Mouse (Mus musculus) kidney, embryonic 14.5 days (tissue): Measurements from ENCODE around the gene Epas1. TPM values are rescaled to one million over a fixed set of nuclear protein-coding genes. Genes with fewer than 3 reads are reported as not detected.
A peak's percentile ranks its signal among the peaks of the same experiment; 100 is the strongest.

ENCODE experiments used
- ATAC-seq: fragments of 200-750 bp; cut with Nextera tagmentation; 2 replicates; pipeline ENCODE4 v1.8.0; 2017; ENCODE audit warnings: moderate number of reproducible peaks, mild to moderate bottlenecking, moderate TSS enrichment, moderate library complexity; ENCODE audit not compliant: low FRiP score, low TSS enrichment
- H3K27ac ChIP-seq: fragments of 300-500 bp; sonication (generic); 2 replicates; pipeline ENCODE4 v1.5.1; 2014; ENCODE audit warnings: low read depth, mild to moderate bottlenecking, low read length, moderate library complexity, mixed read lengths
- H3K27me3 ChIP-seq: fragments of 300-500 bp; sonication (generic); 2 replicates; pipeline ENCODE4 v1.6.1; 2014; ENCODE audit warnings: mild to moderate bottlenecking, low read length; ENCODE audit not compliant: control insufficient read depth, insufficient read depth
- H3K36me3 ChIP-seq: fragments of 300-500 bp; sonication (generic); 2 replicates; pipeline ENCODE4 v1.6.1; 2014; ENCODE audit warnings: low read length, mixed read lengths; ENCODE audit not compliant: control insufficient read depth, insufficient read depth
- H3K4me1 ChIP-seq: fragments of 300-500 bp; sonication (generic); 2 replicates; pipeline ENCODE4 v1.6.1; 2014; ENCODE audit warnings: low read length, mixed read lengths; ENCODE audit not compliant: control insufficient read depth, insufficient read depth
- H3K4me2 ChIP-seq: fragments of 300-500 bp; sonication (generic); replicated peaks from 2 replicates; pipeline ENCODE4 v1.6.1; 2014; ENCODE audit warnings: low read depth, mild to moderate bottlenecking, low read length
- H3K4me3 ChIP-seq: fragments of 300-500 bp; sonication (generic); 2 replicates; pipeline ENCODE4 v1.5.1; 2014; ENCODE audit warnings: mild to moderate bottlenecking, low read length
- H3K9ac ChIP-seq: fragments of 300-500 bp; sonication (generic); 2 replicates; pipeline ENCODE4 v1.6.1; 2014; ENCODE audit warnings: low read depth, mild to moderate bottlenecking, low read length, moderate library complexity
- H3K9me3 ChIP-seq: fragments of 300-500 bp; sonication (generic); 2 replicates; pipeline ENCODE4 v1.6.1; 2016; ENCODE audit warnings: low read length; ENCODE audit not compliant: control insufficient read depth
- WGBS: fragments of 180-500 bp; shearing (Covaris S2); extraction: QIAGEN DNeasy Blood & Tissue Kit; methylation state at CpG from one replicate; pipeline ENCODE4 v1.1.7; 2014; 5-methylcytosine and 5-hydroxymethylcytosine counted together
- polyA plus RNA-seq: library from polyadenylated mRNA; unstranded; fragments of >200 nt; fragmentation: Nextera tagmentation; extraction: Ambion mirVana; gene quantifications from 2 replicates; pipeline ENCODE4 v1.2.1, GENCODE M21; 2014

The Epas1 gene
- polyA plus RNA-seq, 1 experiment from 2014 or later = 12.8 TPM

DNA sequence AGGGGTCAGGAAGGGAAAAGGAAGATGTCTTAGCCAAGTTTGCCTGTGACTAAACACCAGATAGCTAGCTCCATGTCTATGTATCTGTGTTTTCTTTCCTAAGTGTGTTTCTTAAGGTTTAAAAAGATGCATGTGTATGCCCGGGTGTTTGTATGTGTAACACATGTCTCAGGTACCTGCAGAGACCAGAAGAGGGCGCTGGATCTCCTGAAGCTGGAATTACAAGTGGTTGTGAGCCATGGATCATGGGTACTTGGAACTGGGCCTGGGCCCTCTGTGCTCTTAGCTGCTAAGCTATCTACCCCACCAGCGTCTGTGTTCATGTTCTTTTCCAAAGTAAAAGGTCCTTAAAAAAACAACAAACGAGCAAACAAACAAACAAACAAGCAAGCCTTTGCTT lies 12.9 kb downstream of the Epas1 start:
- H3K4me3 ChIP-seq = no peak overlapping the region
- H3K27ac ChIP-seq = no peak overlapping the region
- H3K4me1 ChIP-seq = peaks cover 10% of the 10 kb centered on the region; the same call in 1 of the 2 replicates
- WGBS = 94% methylated on average over 4 of the region's 4 CpGs
- no peaks in the 10 kb centered on the region for H3K27me3 ChIP-seq
- ATAC-seq = no peak
- no peaks in the 10 kb centered on the region for H3K36me3 ChIP-seq
- H3K4me2 ChIP-seq = no peak overlapping the region
- no peaks in the 10 kb centered on the region for H3K9me3 ChIP-seq
- H3K9ac ChIP-seq = no peak overlapping the region

DNA sequence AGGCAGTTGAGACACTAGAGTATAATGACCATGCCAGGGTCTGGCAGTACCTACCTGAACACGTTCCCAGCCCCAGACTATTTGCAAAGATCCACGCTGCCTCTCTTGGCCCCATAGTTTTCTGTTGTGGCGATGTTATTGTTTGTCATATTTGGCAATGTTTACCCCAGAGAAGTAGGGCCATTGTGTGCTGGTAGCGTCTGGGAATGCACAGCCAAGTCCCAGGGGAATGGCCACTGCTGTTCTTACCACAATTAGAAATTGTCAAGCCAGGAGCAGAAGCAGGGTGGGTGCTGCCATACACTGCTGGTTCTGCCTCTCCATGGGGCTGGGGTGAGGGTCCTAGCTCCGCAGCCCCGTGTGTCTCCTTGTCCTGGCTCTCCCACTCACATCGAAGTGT lies 15.1 kb downstream of the Epas1 start:
- no peak for ATAC-seq
- WGBS = 87% methylated on average over 7 of the region's 7 CpGs

DNA sequence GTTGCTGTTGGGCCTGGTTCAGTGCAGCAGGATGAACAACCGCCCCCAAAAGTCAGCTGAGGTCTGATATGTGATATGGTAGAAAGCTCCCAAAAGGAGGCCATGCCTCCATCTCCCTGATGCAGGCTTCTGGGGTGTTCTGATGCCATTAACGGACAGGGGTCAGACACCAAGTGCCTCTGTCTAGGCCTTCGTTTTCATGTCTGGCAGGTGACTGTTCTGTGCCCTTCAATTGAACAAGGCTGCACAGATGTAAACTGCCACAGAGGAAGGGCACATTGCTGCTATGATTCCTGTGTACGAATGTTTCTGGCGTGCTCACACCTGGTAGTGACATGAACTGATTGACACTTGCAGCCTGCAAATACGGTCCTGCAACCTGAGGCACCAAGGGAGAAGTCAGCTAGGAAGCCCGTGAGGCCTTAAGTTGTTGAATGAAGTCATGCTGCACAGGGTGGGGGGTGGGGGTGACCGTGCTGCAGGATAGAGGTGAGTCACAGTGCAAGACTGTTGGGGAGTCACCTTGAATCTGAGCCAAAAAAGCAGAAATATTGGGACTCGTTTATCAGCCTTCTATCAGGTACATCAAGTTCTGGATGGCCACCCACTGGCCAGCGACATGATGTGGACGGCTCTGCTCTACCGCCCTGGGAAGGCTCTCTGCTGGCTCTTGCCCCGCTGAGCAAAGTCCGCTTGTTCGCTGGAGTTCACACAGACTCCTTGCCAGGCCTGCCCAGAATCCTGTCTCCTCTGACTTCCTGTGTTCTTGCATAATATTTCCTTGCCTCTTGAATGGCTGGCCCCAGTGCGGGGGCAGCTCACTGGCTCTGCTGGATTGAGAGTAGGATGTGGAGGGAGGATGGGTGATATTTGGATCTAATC lies 16.1 kb downstream of the Epas1 start:
- H3K36me3 ChIP-seq = no peaks in the 10 kb centered on the region
- no peaks in the 10 kb centered on the region for H3K9me3 ChIP-seq
- H3K27me3 ChIP-seq = no peaks in the 10 kb centered on the region
- peak overlapping the region; percentile 38; the same call in 1 of the 2 replicates for H3K27ac ChIP-seq
- no peak overlapping the region for H3K4me3 ChIP-seq
- H3K4me2 ChIP-seq = no peak overlapping the region
- peaks cover 10% of the 10 kb centered on the region; the same call in 1 of the 2 replicates for H3K4me1 ChIP-seq
- H3K9ac ChIP-seq = no peak overlapping the region
- ATAC-seq = peak; percentile 86
- 47% methylated on average over 16 of the region's 16 CpGs for WGBS

More for the DNA sequence above, 15.1 kb downstream of the Epas1 start:
- Histone ChIP-seq H3K9me3 (no peaks in the 10 kb centered on the region), H3K9ac (no peak overlapping the region), H3K27ac (0 out of 2 replicates have a peak overlapping the region, but pooled peaks have one; percentile 14), H3K27me3 (no peaks in the 10 kb centered on the region), H3K4me3 (no peak overlapping the region), H3K36me3 (no peaks in the 10 kb centered on the region), H3K4me1 (peaks cover 10% of the 10 kb centered on the region; the same call in 1 of the 2 replicates), H3K4me2 (no peak overlapping the region)

DNA sequence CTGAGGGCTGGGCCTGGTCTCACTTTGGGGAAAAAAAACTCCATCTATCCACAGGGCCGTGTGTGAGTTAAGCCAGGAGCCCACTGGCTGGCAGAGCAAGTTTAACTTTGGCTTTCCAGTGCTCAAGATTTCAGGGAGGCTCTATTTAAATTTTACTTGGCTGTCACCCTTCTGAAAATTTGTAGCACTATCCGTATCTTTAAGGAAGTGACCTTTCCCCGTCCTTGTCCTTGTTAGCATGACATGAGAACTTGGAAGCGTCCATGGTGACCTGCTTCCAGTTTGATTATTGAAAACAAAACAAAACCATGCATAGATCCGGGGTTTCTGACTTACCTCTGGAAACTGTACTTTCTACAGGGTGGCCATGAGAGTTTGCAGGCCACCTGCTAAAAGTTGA lies 17.3 kb downstream of the Epas1 start:
- H3K4me2 ChIP-seq = no peak overlapping the region
- no peak overlapping the region for H3K9ac ChIP-seq
- H3K27me3 ChIP-seq = no peaks in the 10 kb centered on the region
- no peak for ATAC-seq
- no peak overlapping the region for H3K27ac ChIP-seq
- no peak overlapping the region for H3K4me3 ChIP-seq
- H3K9me3 ChIP-seq = no peaks in the 10 kb centered on the region
- no peaks in the 10 kb centered on the region for H3K36me3 ChIP-seq
- WGBS = 51% methylated on average over 5 of the region's 5 CpGs
- peaks cover 10% of the 10 kb centered on the region; the same call in 1 of the 2 replicates for H3K4me1 ChIP-seq

DNA sequence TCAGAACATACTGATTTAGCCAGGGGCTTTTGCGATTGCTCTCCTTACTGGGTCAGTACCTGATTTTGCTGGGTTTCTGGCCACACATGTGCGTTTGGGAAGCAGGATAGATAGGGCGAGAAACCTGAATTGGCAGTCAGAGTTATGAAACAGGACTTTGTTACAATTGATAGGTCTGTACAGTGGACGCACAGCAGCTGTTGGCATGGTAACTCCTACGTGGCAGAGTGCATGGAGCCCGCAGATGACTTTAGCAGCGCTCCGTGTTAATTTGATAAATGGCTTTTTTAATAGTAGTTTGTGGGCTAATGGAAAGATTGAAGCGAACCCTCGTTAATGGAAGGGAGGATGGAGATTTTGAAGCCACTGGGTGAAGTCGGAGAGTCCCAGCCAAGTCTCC lies 18.5 kb downstream of the Epas1 start:
- no peak for ATAC-seq
- Histone ChIP-seq H3K36me3 (no peaks in the 10 kb centered on the region), H3K4me3 (no peak overlapping the region), H3K27me3 (no peaks in the 10 kb centered on the region), H3K9me3 (no peaks in the 10 kb centered on the region), H3K4me2 (no peak overlapping the region), H3K9ac (no peak overlapping the region), H3K27ac (no peak overlapping the region), H3K4me1 (peaks cover 10% of the 10 kb centered on the region; the same call in 1 of the 2 replicates)
- WGBS = 54% methylated on average over 11 of the region's 11 CpGs

DNA sequence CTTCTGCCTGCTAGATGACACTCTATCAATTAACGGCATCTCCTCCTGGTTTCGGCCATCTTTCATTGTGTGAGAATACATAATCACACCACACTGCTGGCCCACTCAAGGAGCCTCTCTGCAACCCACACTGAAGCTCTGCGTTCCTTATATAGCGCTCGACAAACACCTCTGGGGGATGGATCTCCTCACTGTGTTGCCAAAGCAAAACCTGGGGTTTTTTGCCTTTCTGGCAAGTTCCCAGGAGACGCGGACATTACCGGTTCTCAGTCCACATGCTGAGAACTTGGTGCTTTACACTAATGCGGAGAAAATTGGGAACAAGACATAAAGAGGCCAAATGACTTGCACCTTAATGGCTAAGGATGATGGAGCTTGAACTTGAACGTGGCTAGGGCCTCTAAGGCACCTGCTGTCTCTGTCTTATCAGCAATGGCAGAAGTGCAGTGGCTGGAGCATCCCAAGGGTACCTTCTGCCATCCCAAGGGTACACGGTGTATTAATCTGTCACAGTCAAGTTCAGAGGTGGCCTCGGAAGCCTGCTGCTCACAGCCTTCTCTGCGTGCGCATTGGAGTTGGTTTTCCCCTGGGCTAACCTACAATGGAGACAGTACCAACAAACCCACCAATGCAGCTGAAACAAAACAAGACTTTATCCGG lies 19.6 kb downstream of the Epas1 start:
- Histone ChIP-seq H3K27ac (no peak overlapping the region), H3K4me3 (no peak overlapping the region), H3K9me3 (no peaks in the 10 kb centered on the region), H3K27me3 (no peaks in the 10 kb centered on the region), H3K9ac (no peak overlapping the region), H3K4me2 (no peak overlapping the region), H3K36me3 (no peaks in the 10 kb centered on the region), H3K4me1 (peaks cover 10% of the 10 kb centered on the region; the same call in 1 of the 2 replicates)
- 91% methylated on average over 15 of the region's 15 CpGs for WGBS
- no peak for ATAC-seq

DNA sequence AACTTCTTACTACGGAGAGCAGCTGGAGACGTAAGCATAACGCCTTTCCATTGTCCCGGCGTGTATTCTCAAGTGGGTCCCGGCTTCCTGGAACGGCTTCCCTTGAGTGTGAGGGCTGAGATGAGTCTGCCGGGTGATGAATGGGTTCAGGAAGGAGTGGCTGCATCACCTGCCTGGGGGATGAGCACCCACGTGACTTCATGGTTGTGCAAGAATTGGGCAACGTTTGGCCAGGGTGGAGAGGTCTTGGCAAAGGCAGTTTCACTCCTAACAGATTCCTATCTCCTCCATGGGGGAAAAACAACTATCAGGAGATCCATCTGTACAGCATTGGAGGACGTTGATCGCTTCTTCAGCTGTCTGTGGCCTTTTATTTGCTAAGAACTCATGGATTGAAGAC lies 23.0 kb downstream of the Epas1 start:
- Histone ChIP-seq H3K27ac (no peak overlapping the region), H3K4me1 (no peaks in the 10 kb centered on the region), H3K9me3 (no peaks in the 10 kb centered on the region), H3K36me3 (no peaks in the 10 kb centered on the region), H3K9ac (no peak overlapping the region), H3K4me3 (no peak overlapping the region), H3K4me2 (no peak overlapping the region), H3K27me3 (no peaks in the 10 kb centered on the region)
- 82% methylated on average over 12 of the region's 12 CpGs for WGBS
- ATAC-seq = no peak

DNA sequence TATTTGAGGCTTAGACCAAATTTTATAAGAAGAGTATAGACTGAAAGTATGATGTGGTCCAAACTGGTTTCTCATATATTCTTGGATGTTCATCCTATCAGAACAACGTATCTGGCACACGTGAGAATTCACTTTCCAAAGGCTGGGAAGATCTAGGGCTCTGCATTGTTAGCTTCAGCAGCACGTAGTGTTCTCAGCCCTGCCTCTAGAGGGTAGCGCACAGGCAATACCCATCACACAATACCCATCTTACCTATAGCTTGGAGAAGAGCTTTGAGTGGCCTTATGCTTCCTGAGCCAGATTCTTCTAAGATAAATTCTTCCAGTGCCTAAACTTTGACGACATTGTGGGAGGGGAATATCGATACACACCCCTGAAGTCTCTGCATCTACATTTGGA lies 24.6 kb downstream of the Epas1 start:
- no peak overlapping the region for H3K4me2 ChIP-seq
- no peak overlapping the region for H3K4me3 ChIP-seq
- H3K4me1 ChIP-seq = peaks cover 4% of the 10 kb centered on the region; the same call in 1 of the 2 replicates
- WGBS = 92% methylated on average over 6 of the region's 6 CpGs
- no peak overlapping the region for H3K27ac ChIP-seq
- no peak overlapping the region for H3K9ac ChIP-seq
- H3K27me3 ChIP-seq = no peaks in the 10 kb centered on the region
- ATAC-seq = no peak
- H3K36me3 ChIP-seq = no peaks in the 10 kb centered on the region
- H3K9me3 ChIP-seq = no peaks in the 10 kb centered on the region
